Mouse (Mus musculus) liver (tissue): Measurements from ENCODE around the gene Mmd2.

ENCODE experiments used
- DNase-seq: peaks from one replicate; pipeline ENCODE4 v3.0.0-alpha.2; 2020; ENCODE audit warnings: mixed read lengths

Mmd2 gene

DNA sequence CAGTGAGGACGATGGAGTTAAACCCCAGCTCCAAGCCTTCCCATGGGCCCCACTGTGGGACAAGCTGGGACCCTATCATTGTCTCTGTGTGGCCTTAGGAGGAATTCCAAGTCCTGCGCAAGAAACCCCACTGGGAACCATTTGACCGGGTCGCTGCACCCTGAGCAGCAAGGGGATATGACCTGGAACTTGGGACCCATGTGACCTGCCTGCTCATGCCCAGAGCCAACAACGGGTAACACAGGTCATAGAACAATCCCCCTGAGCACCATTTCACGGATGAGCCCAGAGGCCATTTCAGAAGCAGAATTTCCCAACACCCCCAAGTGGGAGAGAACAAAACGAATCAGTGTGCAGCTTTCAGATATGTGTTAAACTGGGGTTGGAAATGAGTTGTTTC, 4.2 kb downstream of the Mmd2 start:
- DNase-seq: no peak

DNA sequence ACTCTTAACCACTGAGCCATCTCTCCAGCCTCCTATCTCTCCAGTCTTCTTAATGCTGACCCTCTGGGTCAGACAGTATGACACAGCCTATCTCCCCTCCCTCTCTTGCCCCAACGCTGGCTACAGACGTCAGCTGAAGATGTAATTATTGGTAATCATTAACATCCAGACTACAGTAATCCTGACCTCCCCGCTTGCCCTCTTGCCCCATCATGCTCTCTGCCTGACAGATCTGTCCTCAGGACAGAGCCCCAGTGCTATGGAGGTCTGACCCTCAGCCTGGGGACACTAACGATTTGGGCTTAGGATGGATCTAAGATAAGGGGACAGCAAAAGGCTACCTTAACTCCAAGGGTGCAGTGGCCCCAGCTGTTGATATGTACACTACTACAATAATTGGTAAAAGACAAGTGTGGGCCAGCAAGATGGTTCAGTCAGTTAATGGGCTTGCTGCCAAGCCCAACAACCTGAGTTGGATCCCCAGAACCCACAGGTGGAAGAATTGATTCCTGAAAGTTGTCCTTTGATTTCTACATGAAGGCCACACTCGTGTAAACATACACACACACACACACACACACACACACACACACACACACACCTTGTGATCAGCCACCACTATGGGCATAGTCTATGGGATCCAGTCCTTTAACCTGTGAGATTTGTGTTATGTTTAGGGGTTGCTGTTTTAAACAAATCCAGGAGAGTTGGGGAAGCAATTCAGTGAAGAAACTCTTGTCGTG, 10.8 kb downstream of the Mmd2 start:
- DNase-seq: peak; percentile 49

DNA sequence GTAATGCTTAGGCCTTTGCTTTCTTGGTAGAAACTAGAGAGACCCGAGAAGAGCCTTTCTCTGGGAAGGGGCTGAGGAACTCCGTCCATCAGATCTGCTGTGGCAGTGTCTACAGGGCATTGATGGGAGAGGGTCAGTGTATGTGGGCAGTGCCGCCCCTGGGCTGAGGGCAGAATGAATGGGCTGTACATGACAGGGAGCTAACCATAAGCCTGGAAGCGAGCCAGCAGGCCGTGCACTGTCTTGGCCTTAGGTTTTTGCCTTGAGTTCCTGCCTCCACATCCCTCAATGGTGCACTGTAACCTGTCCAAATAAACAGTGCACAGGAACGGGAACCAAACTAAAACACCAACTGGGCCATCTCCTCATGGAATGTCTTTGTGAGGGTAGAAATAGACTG, 11.9 kb downstream of the Mmd2 start:
- no peak for DNase-seq

DNA sequence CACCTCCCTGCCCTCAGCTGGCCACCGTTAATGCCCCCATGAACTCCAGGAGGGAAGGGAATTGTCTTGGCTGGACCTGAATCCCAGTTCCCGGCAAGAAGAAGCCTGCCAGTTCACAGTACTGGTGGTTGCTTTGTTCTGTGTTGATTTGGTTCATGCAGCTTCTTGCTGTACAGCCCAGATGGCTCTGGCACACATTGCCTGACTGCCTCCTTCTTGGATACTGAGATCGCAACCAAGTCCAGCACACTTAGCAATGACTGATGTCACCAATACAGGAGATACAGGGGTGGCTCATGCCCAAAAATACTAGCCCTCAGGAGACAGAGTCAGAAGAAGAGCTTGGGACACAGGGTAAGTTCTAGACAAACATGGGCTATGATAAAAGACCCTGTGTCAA, 12.9 kb downstream of the Mmd2 start:
- no peak for DNase-seq

DNA sequence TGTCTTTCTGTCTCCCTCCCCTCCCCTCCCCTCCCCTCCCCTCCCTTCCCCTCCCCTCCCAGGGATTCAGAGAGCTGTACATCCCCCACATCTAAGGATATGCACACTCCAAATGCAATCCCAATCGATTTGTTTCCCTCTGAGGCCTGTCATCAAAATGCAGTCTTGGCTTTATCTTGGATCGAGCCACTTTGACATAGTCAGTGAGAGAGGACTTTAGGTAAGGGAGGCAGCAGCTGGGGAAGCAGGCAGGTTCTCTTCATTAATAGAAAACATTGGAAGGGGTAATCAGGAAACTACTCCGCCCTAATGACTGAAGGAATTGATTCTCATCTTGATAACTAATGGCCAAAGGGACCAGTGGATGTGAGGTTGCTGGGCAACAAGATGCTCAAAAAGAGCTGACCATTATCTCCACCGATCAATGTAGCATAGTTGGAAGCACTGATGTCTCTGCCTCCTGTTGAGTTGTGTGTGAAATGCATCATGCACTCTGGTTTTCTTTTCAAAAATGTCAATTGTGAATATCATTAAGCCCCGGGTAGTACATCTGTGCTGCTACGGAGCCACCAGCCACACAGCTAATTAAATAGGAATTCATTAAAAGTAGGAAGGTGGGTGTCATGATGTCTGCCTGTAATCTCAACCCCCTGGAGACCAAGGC, 17.5 kb downstream of the Mmd2 start:
- DNase-seq: no peak

DNA sequence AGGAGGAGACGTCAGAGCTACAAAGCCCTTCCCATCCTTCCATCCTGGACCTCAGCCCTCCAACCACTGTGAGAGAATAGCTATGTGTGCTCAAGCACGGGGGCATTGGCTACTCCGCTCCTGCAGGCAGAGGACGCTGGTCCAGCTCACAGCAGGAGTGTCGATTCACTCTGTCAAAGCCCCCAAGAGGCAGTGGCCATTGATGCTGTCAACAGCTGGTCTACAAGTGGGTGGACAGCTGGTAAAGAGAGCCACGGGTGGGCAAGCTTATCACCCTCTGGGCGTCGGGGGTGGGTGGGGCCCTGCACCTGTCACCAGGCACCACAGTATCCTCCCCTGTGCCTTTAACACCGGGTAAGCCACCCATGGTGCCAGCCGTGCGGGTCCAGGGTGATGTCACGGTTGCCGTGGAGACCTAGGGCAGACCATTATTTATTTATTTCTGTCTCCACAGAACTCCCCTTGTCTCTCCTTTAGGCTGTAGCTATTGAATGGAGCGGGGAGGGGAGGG, 24.9 kb downstream of the Mmd2 start:
- no peak for DNase-seq

DNA sequence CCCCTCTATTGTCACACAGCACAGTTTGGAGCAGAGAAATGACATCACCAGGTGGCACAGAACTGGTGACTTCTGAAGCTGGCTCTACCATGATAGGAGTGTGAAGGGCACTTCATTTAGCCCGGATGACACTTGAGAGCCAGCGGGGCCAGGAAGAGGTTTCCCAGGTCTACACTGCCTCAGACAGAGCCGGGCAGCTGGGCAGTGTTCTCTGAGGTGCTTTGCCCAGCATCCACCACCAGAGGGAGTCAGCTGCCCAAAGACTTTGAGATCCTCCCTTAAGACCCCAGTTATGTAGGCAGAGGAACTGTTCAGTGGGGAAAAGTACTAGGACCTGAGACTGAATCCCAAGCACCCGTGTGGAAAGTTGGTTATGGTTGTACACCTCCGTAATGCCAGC, 27.1 kb downstream of the Mmd2 start:
- peak; percentile 50 for DNase-seq

DNA sequence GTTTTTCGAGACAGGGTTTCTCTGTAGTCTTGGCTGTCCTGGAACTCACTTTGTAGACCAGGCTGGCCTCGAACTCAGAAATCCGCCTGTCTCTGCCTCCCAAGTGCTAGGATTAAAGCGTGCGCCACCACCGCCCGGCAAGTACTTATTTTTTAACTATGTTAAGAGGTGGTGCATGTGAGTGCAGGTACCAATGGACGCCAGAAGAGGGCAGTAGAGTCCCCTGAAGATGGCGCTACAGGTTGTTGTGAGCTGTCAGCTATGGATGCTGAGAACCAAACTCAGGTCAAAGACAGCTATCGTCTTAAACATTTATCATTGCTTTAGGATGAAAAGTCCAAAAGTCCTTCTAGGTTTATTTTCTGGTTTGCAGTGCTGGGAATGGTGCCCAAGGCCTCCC, 30.4 kb downstream of the Mmd2 start:
- DNase-seq: no peak

DNA sequence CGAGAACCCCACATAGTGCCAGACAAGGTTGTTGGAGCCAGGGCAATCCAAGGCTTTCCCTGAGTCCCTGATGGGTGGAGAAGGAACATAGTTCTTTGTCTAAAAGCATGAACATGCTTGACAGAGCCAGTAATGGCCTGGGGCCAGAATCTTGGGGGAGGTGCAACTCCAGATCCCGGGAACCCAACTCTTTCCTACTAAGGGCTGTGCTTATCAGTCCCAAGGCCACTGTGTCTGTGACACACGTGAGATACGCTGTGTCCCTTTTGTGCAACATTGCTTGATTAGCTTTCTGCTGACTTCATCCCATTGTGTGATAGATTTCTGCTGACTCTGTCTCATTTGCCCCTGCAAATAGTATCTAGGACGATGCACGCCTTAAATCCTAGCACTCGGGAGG, 31.8 kb downstream of the Mmd2 start:
- DNase-seq: no peak

DNA sequence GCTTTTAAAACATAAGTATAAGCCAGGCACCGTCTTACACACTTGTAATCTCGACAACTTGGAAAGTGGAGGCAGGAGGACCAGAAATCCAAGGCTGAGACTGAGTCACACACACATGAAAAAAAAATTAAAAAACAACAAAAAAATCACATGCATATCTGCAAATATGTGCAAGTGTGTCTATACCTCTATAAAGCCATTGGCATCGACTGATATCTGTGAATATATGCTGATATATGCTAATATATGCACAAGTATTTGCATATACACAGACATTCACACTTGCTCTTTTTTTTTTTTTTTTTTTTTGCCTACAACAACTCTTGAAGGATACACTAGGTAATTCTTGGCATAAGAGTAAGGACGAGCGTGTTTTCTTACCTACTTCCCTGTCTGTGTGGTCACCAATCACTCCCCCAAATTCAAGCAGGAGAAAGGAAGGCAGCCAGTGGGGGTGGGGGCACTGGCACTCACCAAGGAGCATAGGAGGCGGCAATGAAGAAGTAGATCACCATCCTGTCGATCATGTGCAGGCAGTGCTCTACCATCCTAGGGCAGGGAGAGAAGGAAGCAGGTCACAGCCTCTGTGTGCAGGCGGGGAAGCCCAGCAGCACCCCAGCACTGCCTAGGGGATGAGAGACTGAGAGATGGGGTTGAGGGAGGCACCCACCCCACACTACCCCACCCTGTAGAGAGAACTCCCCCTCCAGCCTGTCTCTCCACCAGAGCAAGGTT, 34.1 kb downstream of the Mmd2 start:
- no peak for DNase-seq

DNA sequence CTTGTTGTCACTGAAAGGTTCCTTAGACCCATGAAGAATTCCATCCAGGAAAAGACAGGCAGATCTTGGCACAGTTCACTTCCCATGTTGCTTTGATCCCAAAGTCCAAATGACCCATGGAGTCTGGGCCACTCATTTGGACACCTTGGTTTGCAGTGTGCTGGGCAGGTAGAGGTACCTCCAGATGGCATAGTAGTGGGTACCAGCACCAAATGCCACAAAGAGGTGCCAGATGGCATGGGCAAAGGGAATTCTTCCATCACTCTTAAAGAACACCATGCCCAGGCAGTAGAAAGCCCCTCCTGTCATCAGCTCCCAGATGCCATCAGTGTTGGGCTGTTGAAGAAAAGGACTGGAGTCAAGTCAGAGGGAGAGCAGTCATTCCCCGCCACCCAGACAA, 44.0 kb downstream of the Mmd2 start:
- no peak for DNase-seq

DNA sequence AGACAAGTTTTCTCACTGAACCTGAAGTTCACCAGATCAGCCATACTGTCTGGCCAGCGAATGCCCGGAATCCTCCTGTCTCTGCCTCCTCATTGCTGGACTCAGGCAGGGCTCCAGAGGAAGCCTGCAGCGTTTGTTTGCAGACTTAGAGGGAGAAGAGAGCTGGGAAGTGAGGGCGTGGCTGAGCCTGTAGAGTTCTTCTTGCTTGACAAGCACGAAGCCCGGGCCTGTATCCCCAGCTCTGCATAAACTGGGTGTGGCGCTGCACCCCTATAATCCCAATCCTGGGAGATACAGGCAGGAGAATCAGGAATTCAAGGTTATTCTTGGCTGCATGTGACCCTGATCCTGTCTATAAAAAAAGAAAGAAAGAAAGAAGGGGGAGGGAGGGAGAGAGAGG, 48.3 kb downstream of the Mmd2 start:
- DNase-seq: no peak

DNA sequence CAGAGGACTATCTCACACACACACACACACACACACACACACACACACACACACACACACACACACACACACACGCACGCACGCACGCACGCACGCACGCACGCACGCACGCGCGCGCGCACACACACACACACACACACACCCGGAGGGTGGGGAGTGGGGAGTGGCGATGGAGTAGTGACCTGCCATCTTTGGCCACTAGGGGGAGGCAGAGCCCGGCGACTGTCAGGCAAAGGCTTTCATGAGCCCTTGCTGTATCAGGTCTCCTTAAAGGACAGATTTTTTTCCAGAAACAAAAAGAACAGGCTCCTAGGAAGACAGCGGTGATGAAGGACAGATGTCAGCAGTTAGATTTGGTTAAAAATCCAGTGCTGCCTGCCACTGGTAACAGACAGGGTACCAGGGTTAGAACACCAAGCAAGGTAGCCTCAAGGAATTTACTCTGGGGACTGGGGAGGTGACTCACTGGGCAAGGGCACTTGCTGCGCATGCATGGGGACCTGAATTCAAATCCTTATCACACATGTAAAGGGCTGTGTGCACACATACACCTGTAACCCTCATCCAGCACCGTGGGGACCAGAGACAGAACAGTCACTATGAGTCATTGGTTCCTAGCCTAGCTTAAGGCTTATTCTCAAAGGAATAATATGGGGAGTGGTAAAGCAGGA, 51.1 kb downstream of the Mmd2 start:
- DNase-seq: peak; percentile 80

DNA sequence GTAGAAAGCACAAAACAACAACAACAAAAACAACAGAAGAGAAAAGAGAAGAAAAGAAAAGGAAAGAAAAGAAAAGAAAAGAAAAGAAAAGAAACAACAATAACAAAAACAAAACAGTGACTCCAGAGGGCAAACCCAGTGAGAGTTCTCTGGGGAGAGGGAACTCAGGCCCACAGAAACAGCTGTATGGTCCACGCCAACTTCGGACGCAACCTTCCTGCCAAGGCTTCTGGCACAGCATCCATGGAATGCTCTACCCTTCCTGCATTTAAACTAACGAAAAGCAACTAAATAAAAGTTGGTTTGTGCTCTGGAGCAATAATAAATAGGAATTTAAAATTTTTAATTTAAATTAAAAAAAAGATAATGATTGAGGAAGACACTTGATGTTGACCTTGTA, 51.9 kb downstream of the Mmd2 start:
- DNase-seq: no peak

DNA sequence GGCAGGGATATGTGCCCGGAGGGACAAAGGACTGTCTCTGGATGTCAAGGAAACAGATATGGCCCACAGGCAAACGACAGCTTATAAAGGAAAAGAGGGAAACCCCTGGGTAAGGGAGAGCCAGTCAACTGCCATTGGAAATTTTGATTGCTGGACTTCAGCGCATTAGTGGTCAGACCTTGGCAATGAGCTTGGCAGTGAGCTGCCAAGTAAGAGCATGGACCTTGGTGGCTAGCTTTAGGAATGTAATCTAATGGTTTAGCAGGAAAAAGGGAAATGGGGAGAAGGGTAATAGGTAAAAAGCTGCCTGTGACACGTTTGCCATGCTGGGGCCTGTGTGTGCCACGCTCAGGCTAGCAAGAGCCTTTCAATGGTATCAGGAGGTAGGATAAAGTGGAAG, 52.7 kb downstream of the Mmd2 start:
- no peak for DNase-seq

DNA sequence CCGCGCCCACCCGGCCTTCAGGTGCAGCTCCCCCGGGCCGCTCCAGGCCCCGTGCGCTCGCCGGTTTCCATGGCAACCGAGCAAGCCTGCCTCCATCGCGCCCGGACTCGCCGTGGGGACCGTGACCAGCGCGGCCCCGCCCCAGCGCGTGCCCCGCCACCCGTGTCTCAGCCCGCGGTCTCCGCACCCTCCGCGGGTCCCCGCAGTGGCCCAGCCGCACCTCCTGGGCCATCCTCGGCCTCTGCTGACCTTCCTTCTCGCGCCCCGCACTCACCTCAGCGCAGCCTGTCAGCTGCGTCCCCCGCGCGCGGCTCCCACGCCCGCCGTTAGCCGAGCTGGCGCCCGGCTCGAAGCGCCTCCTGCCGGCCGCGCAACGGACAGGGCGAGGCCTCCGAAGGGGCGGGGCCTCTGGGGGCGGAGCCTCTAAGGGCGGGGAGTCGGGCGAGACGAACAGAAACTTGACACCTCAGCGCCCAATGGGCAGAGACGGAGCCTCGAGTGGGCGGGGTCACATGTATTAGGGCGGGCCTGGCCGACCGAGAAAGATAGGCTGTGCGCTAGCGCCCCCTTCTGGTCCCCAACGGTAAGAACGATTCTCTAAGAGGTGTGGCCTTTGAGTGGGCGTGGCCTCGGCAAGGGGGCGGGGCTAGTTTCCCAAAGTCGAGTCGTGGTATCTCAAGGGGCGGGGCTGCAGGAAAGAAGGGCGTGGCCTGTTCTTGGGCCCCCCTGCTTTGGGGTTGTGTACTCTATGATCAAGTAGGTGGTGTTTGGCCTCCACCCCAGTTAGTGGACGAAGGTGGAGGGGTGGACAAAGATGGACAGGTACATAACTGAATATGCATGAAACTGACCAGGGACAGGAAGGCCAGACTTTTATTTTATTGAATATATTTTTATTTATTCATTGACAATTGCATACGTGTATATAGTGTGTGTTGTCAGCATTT, 57.6 kb downstream of the Mmd2 start, which contains the start of gene Radil:
TSS of gene Radil (minus strand) at position 393 of the 947 bp plus-strand sequence.
- peak; percentile 93 for DNase-seq

DNA sequence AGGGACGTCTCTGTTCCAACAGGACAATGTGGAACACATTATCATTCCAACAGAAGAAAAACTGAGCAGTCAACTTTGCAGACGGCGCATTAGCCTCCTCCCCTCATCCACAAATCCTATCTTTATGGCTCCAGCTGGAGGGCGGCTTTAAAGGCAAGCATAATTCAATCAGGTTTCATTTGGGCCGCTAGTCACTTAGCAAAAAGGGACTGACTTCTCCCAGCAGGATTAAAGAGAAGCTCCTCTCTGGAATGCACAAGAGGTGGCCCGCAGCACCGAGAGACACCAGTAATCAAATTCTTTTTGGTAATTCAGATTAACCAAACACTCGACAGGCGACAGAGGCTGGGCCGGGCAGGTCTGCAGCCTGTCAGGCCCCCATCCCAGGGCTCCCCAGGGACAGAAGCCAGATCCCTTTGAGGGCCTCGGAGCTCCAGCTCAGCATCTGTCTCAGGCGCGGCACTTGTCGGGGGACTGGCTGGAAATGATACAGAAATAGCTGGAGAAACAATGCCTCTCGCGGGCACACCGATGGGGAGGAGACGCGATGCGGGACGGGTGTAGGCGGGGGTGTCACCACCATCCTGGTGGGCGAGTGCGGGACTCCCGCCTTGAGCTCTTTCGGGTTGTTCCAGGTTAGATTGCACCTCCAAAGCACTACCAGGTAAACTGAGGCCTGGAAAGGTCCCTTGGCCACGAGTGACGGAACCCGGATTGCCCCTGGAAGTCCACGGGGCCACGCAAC, 58.5 kb downstream of the Mmd2 start:
- peak; percentile 20 for DNase-seq

DNA sequence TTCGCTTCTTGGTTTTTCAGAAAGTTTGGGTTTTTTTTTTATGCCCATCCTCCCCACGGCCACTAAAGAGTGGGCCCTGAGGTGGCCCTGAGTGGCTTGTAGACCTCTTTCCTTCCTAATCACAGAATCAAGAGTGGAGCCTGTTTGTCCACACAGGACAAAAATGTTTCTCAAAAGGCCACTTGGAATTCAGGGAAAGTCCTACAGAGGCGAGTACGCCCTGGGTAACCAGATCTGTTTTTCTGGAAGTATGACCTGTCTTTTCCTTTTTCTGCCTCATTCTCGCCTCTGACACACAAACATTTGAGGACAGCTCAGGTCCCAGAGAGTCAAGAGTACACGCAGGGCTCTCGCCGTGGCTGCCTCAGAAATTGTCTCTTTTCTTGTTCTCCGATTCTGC, 59.2 kb downstream of the Mmd2 start:
- no peak for DNase-seq

DNA sequence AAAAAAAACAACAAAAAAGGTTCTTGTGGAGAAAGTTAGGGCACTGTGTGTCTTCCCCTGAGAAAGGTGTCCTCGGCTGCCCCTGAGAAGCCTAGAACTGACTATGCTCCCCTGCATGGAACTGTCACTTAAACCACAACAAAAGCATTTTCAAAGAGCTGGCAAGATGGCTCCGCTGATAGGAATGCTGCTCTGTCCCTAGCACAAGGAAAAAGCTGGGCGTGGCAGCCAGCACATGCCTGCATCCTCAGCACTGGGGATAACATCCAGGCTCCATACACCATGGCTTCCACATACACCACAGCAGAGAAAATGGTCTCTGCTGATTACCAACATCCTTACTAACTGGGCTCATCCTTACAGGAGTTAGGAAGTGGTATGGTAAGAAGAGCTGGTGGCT, 61.5 kb downstream of the Mmd2 start:
- DNase-seq: no peak

DNA sequence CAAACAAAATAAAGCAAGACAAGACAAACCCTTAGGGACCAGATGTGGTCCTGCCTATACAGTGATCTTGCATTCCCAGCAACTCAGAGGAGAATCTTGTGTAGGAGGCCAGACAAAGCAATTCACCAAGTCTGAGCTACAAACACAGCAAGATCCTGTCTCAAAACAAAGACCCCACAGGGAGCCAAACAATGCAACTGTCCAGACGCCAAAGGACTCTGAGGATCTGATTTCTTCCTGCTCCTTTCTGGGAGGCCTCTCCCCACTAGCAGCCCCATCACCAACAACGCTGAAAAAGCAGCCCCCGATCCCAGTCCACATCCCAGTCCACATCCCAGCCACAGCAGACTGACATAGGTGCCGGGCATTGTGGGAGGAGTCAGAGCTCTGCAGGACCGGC, 62.3 kb downstream of the Mmd2 start:
- no peak for DNase-seq
